Mouse (Mus musculus) kidney, embryonic 15.5 days (tissue): Measurements from ENCODE around the gene 4930519P11Rik. TPM values are rescaled to one million over a fixed set of nuclear protein-coding genes. Genes with fewer than 3 reads are reported as not detected.

Source experiments
- ATAC-seq: fragments of 200-750 bp; cut with Nextera tagmentation; replicated peaks from 2 replicates; pipeline ENCODE4 v1.8.0; 2017; ENCODE audit warnings: moderate TSS enrichment; ENCODE audit not compliant: low FRiP score
- H3K27ac ChIP-seq: fragments of 300-500 bp; sonication (generic); 2 replicates; pipeline ENCODE4 v1.5.1; 2015; ENCODE audit warnings: mild to moderate bottlenecking, inconsistent platforms
- H3K27me3 ChIP-seq: fragments of 300-500 bp; sonication (generic); 2 replicates; pipeline ENCODE4 v1.6.1; 2015; ENCODE audit warnings: inconsistent platforms
- H3K36me3 ChIP-seq: fragments of 300-500 bp; sonication (generic); 2 replicates; pipeline ENCODE4 v1.6.1; 2015; ENCODE audit warnings: inconsistent platforms
- H3K4me1 ChIP-seq: fragments of 300-500 bp; sonication (generic); 2 replicates; pipeline ENCODE4 v1.6.1; 2015; ENCODE audit warnings: inconsistent platforms
- H3K4me2 ChIP-seq: fragments of 300-500 bp; sonication (generic); 2 replicates; pipeline ENCODE4 v1.6.1; 2015; ENCODE audit warnings: moderate library complexity, mild to moderate bottlenecking, inconsistent platforms
- H3K4me3 ChIP-seq: fragments of 300-500 bp; sonication (generic); replicated peaks from 2 replicates; pipeline ENCODE4 v1.5.1; 2015; ENCODE audit warnings: mild to moderate bottlenecking, inconsistent platforms
- H3K9ac ChIP-seq: fragments of 300-500 bp; sonication (generic); 2 replicates; pipeline ENCODE4 v1.6.1; 2015; ENCODE audit warnings: mild to moderate bottlenecking, inconsistent platforms
- H3K9me3 ChIP-seq: fragments of 300-500 bp; sonication (generic); replicated peaks from 2 replicates; pipeline ENCODE4 v1.6.1; 2016; ENCODE audit warnings: inconsistent platforms
- WGBS: fragments of 180-500 bp; shearing (Covaris S2); methylation state at CpG from one replicate; pipeline ENCODE4 v1.1.7; 2015; ENCODE audit warnings: mixed read lengths; 5-methylcytosine and 5-hydroxymethylcytosine counted together
- polyA plus RNA-seq: library from polyadenylated mRNA; unstranded; fragments of >200 nt; fragmentation: Nextera tagmentation; extraction: Ambion mirVana; gene quantifications from 2 replicates; pipeline ENCODE4 v1.2.1, GENCODE M21; 2015

The 4930519P11Rik gene
- polyA plus RNA-seq, 1 experiment from 2014 or later = not detected

- ATAC-seq = no peak
- Histone ChIP-seq H3K4me1 (peaks cover 8% of the 10 kb centered on the region; the same call in 1 of the 2 replicates), H3K4me3 (no peak overlapping the region), H3K9ac (no peak overlapping the region), H3K36me3 (peaks cover 17% of the 10 kb centered on the region), H3K27ac (no peak overlapping the region), H3K27me3 (no peaks in the 10 kb centered on the region), H3K9me3 (no peaks in the 10 kb centered on the region), H3K4me2 (no peak overlapping the region)
- 81% methylated on average over 5 of the region's 5 CpGs for WGBS
Observed at GRCm38 (mm10) chr2:154646634-154647033, 33.4 kb upstream of the 4930519P11Rik start.

GRCm38 (mm10) chr2:154642712-154643385 lies 29.6 kb upstream of the 4930519P11Rik start:
- no peak for ATAC-seq
- H3K36me3 ChIP-seq = peaks cover 37% of the 10 kb centered on the region
- peaks cover 4% of the 10 kb centered on the region; the same call in 1 of the 2 replicates for H3K9me3 ChIP-seq
- no peaks in the 10 kb centered on the region for H3K27me3 ChIP-seq
- H3K4me3 ChIP-seq = no peak overlapping the region
- 79% methylated on average over 6 of the region's 6 CpGs for WGBS
- no peak overlapping the region for H3K9ac ChIP-seq
- H3K4me2 ChIP-seq = no peak overlapping the region
- H3K27ac ChIP-seq = peak overlapping the region; percentile 84
- H3K4me1 ChIP-seq = peaks cover 3% of the 10 kb centered on the region; the same call in 1 of the 2 replicates

GRCm38 (mm10) chr2:154642005-154642459 lies 28.8 kb upstream of the 4930519P11Rik start:
- Histone ChIP-seq H3K27ac (peak overlapping the region; percentile 84), H3K9me3 (peaks cover 4% of the 10 kb centered on the region; the same call in 1 of the 2 replicates), H3K27me3 (no peaks in the 10 kb centered on the region), H3K4me3 (no peak overlapping the region), H3K9ac (no peak overlapping the region), H3K36me3 (peaks cover 42% of the 10 kb centered on the region), H3K4me1 (no peaks in the 10 kb centered on the region), H3K4me2 (0 out of 2 replicates have a peak overlapping the region, but pooled peaks have one; percentile 14)
- ATAC-seq = peak; percentile 68
- WGBS = 85% methylated on average over 9 of the region's 9 CpGs

GRCm38 (mm10) chr2:154641176-154641575 lies 27.9 kb upstream of the 4930519P11Rik start:
- no peak overlapping the region for H3K9ac ChIP-seq
- no peak overlapping the region for H3K4me3 ChIP-seq
- no peak overlapping the region for H3K4me2 ChIP-seq
- ATAC-seq = no peak
- H3K4me1 ChIP-seq = no peaks in the 10 kb centered on the region
- H3K9me3 ChIP-seq = peaks cover 4% of the 10 kb centered on the region; the same call in 1 of the 2 replicates
- H3K27me3 ChIP-seq = no peaks in the 10 kb centered on the region
- H3K36me3 ChIP-seq = peaks cover 42% of the 10 kb centered on the region
- 83% methylated on average over 8 of the region's 8 CpGs for WGBS
- H3K27ac ChIP-seq = no peak overlapping the region

- Histone ChIP-seq H3K36me3 (peaks cover 48% of the 10 kb centered on the region), H3K9me3 (peaks cover 4% of the 10 kb centered on the region; the same call in 1 of the 2 replicates), H3K4me2 (no peak overlapping the region), H3K27ac (no peak overlapping the region), H3K9ac (no peak overlapping the region), H3K27me3 (no peaks in the 10 kb centered on the region), H3K4me1 (no peaks in the 10 kb centered on the region; the same call in 1 of the 2 replicates), H3K4me3 (no peak overlapping the region)
- ATAC-seq = no peak
- 89% methylated on average over 4 of the region's 4 CpGs for WGBS
Observed at GRCm38 (mm10) chr2:154639115-154639514, 25.9 kb upstream of the 4930519P11Rik start.

GRCm38 (mm10) chr2:154638521-154638920 lies 25.3 kb upstream of the 4930519P11Rik start:
- peaks cover 46% of the 10 kb centered on the region for H3K36me3 ChIP-seq
- no peaks in the 10 kb centered on the region for H3K27me3 ChIP-seq
- H3K4me1 ChIP-seq = peaks cover 3% of the 10 kb centered on the region; the same call in 1 of the 2 replicates
- no peak overlapping the region for H3K4me3 ChIP-seq
- 94% methylated on average over 3 of the region's 3 CpGs for WGBS
- no peak overlapping the region for H3K4me2 ChIP-seq
- no peak overlapping the region for H3K27ac ChIP-seq
- H3K9ac ChIP-seq = no peak overlapping the region
- H3K9me3 ChIP-seq = peaks cover 4% of the 10 kb centered on the region; the same call in 1 of the 2 replicates
- no peak for ATAC-seq

- peaks cover 50% of the 10 kb centered on the region for H3K36me3 ChIP-seq
- no peak overlapping the region for H3K9ac ChIP-seq
- H3K4me2 ChIP-seq = no peak overlapping the region
- no peaks in the 10 kb centered on the region for H3K27me3 ChIP-seq
- H3K9me3 ChIP-seq = peaks cover 4% of the 10 kb centered on the region; the same call in 1 of the 2 replicates
- 89% methylated on average over 2 of the region's 2 CpGs for WGBS
- ATAC-seq = no peak
- peaks cover 3% of the 10 kb centered on the region; the same call in 1 of the 2 replicates for H3K4me1 ChIP-seq
- no peak overlapping the region for H3K27ac ChIP-seq
- no peak overlapping the region for H3K4me3 ChIP-seq
Observed at GRCm38 (mm10) chr2:154635826-154636225, 22.6 kb upstream of the 4930519P11Rik start.

GRCm38 (mm10) chr2:154633876-154634644 lies 20.8 kb upstream of the 4930519P11Rik start:
- Histone ChIP-seq H3K27ac (no peak overlapping the region), H3K27me3 (no peaks in the 10 kb centered on the region), H3K9me3 (peaks cover 4% of the 10 kb centered on the region; the same call in 1 of the 2 replicates), H3K4me1 (peaks cover 3% of the 10 kb centered on the region; the same call in 1 of the 2 replicates), H3K4me2 (no peak overlapping the region), H3K4me3 (no peak overlapping the region), H3K9ac (no peak overlapping the region), H3K36me3 (peaks cover 60% of the 10 kb centered on the region)
- 0 out of 2 replicates have a peak, but pooled peaks have one; percentile 27 for ATAC-seq
- WGBS = 88% methylated on average over 9 of the region's 9 CpGs

- peak; percentile 68; the same call in 1 of the 2 replicates for ATAC-seq
- Histone ChIP-seq H3K9me3 (no peaks in the 10 kb centered on the region), H3K4me2 (no peak overlapping the region), H3K4me3 (no peak overlapping the region), H3K36me3 (peaks cover 56% of the 10 kb centered on the region), H3K27ac (peak overlapping the region; percentile 37; the same call in 1 of the 2 replicates), H3K4me1 (peaks cover 3% of the 10 kb centered on the region; the same call in 1 of the 2 replicates), H3K27me3 (no peaks in the 10 kb centered on the region), H3K9ac (no peak overlapping the region)
- WGBS = 42% methylated on average over 5 of the region's 5 CpGs
Observed at GRCm38 (mm10) chr2:154633039-154633742, 20.0 kb upstream of the 4930519P11Rik start.

- peak overlapping the region; percentile 9; the same call in 1 of the 2 replicates for H3K27ac ChIP-seq
- H3K36me3 ChIP-seq = peaks cover 47% of the 10 kb centered on the region
- peak; percentile 65 for ATAC-seq
- H3K4me1 ChIP-seq = peaks cover 3% of the 10 kb centered on the region; the same call in 1 of the 2 replicates
- no peak overlapping the region for H3K4me2 ChIP-seq
- H3K9ac ChIP-seq = no peak overlapping the region
- 88% methylated on average over 16 of the region's 16 CpGs for WGBS
- H3K9me3 ChIP-seq = no peaks in the 10 kb centered on the region
- H3K27me3 ChIP-seq = no peaks in the 10 kb centered on the region
- no peak overlapping the region for H3K4me3 ChIP-seq
Observed at GRCm38 (mm10) chr2:154632203-154632780, 19.1 kb upstream of the 4930519P11Rik start.

- H3K4me3 ChIP-seq = no peak overlapping the region
- H3K4me1 ChIP-seq = peaks cover 3% of the 10 kb centered on the region; the same call in 1 of the 2 replicates
- no peak overlapping the region for H3K4me2 ChIP-seq
- no peak overlapping the region for H3K9ac ChIP-seq
- peaks cover 47% of the 10 kb centered on the region for H3K36me3 ChIP-seq
- ATAC-seq = no peak
- no peaks in the 10 kb centered on the region for H3K27me3 ChIP-seq
- WGBS = 81% methylated on average over 5 of the region's 5 CpGs
- no peaks in the 10 kb centered on the region for H3K9me3 ChIP-seq
- no peak overlapping the region for H3K27ac ChIP-seq
Observed at GRCm38 (mm10) chr2:154630531-154630930, 17.3 kb upstream of the 4930519P11Rik start.
